Mouse (Mus musculus) ES-Bruce4 (cell line): ENCODE measurements around the gene Fstl3.

Experiments used
- CTCF ChIP-seq: IDR thresholded peaks from one replicate; pipeline ENCODE4 v1.8.1; 2011; ENCODE audit warnings: low read depth, low read length
- POLR2A ChIP-seq: IDR thresholded peaks from one replicate; pipeline ENCODE4 v1.8.1; 2011; ENCODE audit warnings: low read length; ENCODE audit not compliant: insufficient read depth

- TF ChIP-seq POLR2A = no peak
- TF ChIP-seq CTCF = no peak
Measured at GRCm38 (mm10) chr10:79801837-79802236, 24.8 kb downstream of the Fstl3 start.
